Mouse (Mus musculus) spleen, adult 2 months (tissue): ENCODE results near the gene Cyp2j6. TPM values are rescaled to one million over a fixed set of nuclear protein-coding genes. Genes with fewer than 3 reads are reported as not detected.
"Not testable (repeated sequence)": the region's sequence is repeated elsewhere in the genome, so short reads cannot be mapped to it uniquely, and the experiment has no call there.

Experiments
- DNase-seq, 2 experiments: peaks; one replicate each; pipeline versions ENCODE4 v3.0.0 to v3.0.0-alpha.2; 2012 to 2021; ENCODE audit warnings: low spot score in 2 of 2, low read depth in 1 of 2
- H3K27ac ChIP-seq: fragments of 200-500 bp; 2 replicates; pipeline ENCODE4 v1.5.1; 2012; ENCODE audit warnings: low read length, inconsistent platforms; ENCODE audit not compliant: insufficient read depth
- H3K27me3 ChIP-seq: fragments of 200-500 bp; 2 replicates; pipeline ENCODE4 v1.6.1; 2012; ENCODE audit warnings: mild to moderate bottlenecking, moderate library complexity, low read length, inconsistent platforms; ENCODE audit not compliant: control insufficient read depth, insufficient read depth
- H3K36me3 ChIP-seq: fragments of 200-500 bp; 2 replicates; pipeline ENCODE4 v1.6.1; 2012; ENCODE audit warnings: mild to moderate bottlenecking, low read length, inconsistent platforms; ENCODE audit not compliant: control insufficient read depth, insufficient read depth
- H3K4me1 ChIP-seq: fragments of 200-500 bp; 2 replicates; pipeline ENCODE4 v1.6.1; 2011; ENCODE audit warnings: inconsistent platforms; ENCODE audit not compliant: control insufficient read depth, insufficient read depth, insufficient read length
- H3K4me3 ChIP-seq: fragments of 200-500 bp; 2 replicates; pipeline ENCODE4 v1.5.1; 2011; ENCODE audit warnings: mild to moderate bottlenecking, inconsistent platforms; ENCODE audit not compliant: insufficient read depth, insufficient read length; ENCODE audit errors: extremely low read depth
- CTCF ChIP-seq: fragments of 200-500 bp; IDR thresholded peaks from 2 replicates; pipeline ENCODE4 v1.5.1; 2011; ENCODE audit warnings: mild to moderate bottlenecking, inconsistent platforms; ENCODE audit not compliant: insufficient read depth, insufficient read length, insufficient replicate concordance; ENCODE audit errors: extremely low read depth
- POLR2A ChIP-seq: fragments of 200-500 bp; IDR thresholded peaks from 2 replicates; pipeline ENCODE4 v1.6.1; 2011; ENCODE audit warnings: low read depth, low read length, inconsistent platforms
- WGBS: fragments of 180-500 bp; shearing (Covaris S2); methylation state at CpG from one replicate; pipeline ENCODE4 v1.1.7; 2018; 5-methylcytosine and 5-hydroxymethylcytosine counted together
- polyA plus RNA-seq: library from polyadenylated mRNA; depleted of rRNA; stranded (reverse); fragments of >200 nt; gene quantifications from 2 replicates; pipeline ENCODE4 v1.2.3, GENCODE M21; 2012; rRNA removed

Cyp2j6 gene
- 0.36 and 0.42 TPM in 2 replicates for polyA plus RNA-seq

DNA sequence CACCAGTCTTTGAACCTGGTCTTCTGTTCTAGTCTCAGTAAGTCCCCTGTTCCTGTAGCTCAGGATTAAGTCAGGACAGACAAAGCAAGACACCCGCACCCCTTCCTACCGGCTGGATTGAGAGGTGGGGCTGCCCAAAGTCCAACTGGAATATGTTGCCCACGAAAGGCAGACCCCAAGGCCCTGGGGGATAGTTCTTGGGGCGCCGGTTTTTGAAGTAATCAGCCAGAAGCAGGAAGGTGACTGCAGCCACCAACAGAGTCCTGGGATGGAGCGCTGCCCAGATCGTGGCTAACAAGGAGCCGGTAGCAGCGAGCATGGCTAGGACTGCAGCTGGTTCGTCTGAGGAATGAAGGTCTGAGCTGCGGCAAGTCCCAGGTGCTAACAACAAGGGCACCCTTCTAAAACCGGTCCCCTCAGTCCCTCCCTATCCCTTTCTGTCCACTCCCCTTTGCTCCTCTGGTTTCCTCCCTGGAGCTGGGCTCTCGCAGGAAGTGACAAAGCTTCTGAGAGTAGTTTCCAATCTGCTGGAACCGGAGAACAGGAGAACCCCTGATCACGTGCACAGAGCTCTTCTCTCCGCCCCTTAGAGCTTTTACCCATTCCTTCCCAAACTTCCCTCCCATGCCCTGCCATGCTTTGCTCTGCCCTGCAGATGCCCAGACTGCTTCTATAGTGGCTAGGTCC lies at the start of gene Cyp2j6:
Cyp2j6 (minus strand) TSS at position 529 of the 687 bp plus-strand sequence.
- Histone ChIP-seq H3K4me3 (peak within 1 kb of the TSS; percentile 41), H3K36me3 (no peaks in the 10 kb centered on the region), H3K27ac (no peak within 1 kb of the TSS), H3K27me3 (no peaks in the 10 kb centered on the region), H3K4me1 (peaks cover 5% of the 10 kb centered on the region; the same call in 1 of the 2 replicates)
- WGBS = under 1% methylated on average over 16 of the region's 16 CpGs
- DNase-seq = no peak
- TF ChIP-seq CTCF (no peak), POLR2A (no peak)

DNA sequence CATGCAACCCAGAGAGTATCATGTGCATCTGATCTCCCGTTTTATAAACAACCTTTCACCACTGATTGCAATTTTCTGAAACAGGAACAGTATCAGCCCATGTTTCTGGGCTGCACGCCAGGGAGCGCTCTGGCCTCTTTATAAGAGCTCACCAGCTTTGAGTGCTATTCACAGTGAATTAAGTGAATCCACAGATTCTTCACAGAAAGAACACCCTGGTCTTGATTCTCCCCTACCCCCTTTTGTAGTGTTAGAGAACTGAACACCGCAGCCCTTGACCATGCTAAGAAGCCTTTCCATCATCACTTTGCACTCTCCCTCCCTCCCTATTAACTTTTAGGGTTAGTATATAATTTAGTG lies 38.3 kb upstream of the Cyp2j6 start:
- Histone ChIP-seq H3K36me3 (no peaks in the 10 kb centered on the region), H3K4me3 (0 out of 2 replicates have a peak overlapping the region, but pooled peaks have one; percentile 42), H3K27me3 (no peaks in the 10 kb centered on the region), H3K27ac (no peak overlapping the region), H3K4me1 (peaks cover 4% of the 10 kb centered on the region; the same call in 1 of the 2 replicates)
- 19% methylated on average over 4 of the region's 4 CpGs for WGBS
- no peak for DNase-seq
- TF ChIP-seq CTCF = no peak

DNA sequence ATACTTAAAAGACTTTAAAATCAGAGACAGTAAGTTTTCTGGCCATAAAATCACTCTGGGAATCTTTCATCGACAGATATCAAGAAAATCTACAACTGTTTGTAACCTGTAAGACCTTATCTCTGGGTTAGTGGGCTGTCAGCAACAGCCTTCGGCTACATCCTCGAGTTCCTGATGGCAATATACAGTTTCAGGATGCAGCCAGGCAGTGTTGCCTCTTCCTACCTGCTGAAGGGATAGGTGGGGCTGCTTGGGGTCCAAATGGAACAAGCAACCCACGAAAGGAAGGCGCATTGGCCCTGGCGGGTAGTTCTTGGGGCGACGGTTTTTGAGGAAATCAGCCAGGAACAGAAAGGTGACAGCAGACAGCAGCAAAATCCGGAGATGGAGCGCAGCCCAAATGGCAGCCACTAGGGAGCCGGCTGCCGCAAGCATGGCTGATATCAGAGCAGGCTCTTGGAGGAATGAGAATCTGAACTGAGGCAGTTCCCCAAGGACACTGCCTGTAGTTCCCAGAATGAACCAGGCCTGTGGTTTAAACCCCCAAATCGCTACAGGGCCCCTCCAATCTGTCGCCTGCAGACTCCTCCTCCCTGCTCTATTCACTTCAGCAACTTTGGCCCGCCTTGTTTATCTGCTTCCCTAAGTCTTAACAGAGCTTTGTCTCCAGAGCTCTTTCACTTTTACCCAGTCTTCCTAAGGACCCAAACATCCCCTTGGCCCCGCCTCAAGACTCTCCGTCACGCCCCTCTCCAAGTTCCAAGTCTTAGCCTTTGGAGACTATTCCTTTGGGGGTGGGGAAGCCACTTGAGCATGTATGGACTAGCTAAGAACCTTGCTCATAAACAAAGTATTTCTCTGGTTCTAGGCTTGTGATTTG lies 37.7 kb upstream of the Cyp2j6 start, which contains the start of gene Cyp2j9:
Cyp2j9 (minus strand) TSS at position 668 of the 880 bp plus-strand sequence.
- H3K4me3 ChIP-seq = peak within 1 kb of the TSS; percentile 42; the same call in 1 of the 2 replicates

DNA sequence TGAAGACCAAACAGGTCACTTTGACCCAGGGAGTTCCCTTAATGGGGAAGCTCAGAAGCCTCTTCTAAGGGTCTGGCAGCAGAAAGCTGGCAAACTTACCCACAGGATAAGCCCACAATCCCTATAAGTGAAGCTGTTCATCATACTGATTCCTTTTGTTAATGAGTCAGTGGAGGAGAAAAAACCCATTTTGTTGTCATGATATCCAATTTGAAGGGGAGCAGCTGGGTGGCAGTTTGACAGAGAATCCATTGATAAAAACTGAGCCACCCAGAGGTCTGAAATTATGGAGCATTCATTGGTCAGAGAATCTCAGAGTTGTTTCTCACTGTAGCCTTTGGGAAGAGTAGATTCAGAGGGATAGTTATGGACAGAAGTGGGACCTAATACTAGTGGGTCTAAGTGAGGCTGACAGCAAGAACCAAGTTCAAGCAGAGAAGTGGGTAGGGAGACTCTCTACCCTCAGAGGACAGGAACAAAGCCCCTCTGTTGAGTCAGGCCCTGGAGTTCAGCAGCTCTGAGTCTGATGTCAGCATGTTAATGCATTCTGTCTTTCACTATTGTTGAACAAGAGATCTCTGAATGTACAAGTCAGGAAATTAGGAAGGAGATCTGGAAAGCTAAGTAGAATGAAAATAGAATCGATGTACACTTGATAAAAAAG lies 28.1 kb upstream of the Cyp2j6 start:
- TF ChIP-seq CTCF = no peak
- TF ChIP-seq POLR2A = no peak
- Histone ChIP-seq H3K4me1 (no peaks in the 10 kb centered on the region), H3K36me3 (no peaks in the 10 kb centered on the region), H3K27me3 (no peaks in the 10 kb centered on the region), H3K4me3 (no peak overlapping the region), H3K27ac (no peak overlapping the region)
- no peak for DNase-seq
- 81% methylated on average over 1 of the region's 1 CpGs for WGBS

More for the DNA sequence above, 37.7 kb upstream of the Cyp2j6 start, which contains the start of gene Cyp2j9:
- H3K4me1 ChIP-seq = peaks cover 4% of the 10 kb centered on the region; the same call in 1 of the 2 replicates
- peak in 1 of 2 experiments; percentile 2 for DNase-seq
- 4% methylated on average over 18 of the region's 18 CpGs for WGBS
- no peaks in the 10 kb centered on the region for H3K27me3 ChIP-seq
- peak within 1 kb of the TSS; percentile 42 for H3K27ac ChIP-seq
- TF ChIP-seq CTCF = no peak
- TF ChIP-seq POLR2A = no peak
- H3K36me3 ChIP-seq = no peaks in the 10 kb centered on the region

DNA sequence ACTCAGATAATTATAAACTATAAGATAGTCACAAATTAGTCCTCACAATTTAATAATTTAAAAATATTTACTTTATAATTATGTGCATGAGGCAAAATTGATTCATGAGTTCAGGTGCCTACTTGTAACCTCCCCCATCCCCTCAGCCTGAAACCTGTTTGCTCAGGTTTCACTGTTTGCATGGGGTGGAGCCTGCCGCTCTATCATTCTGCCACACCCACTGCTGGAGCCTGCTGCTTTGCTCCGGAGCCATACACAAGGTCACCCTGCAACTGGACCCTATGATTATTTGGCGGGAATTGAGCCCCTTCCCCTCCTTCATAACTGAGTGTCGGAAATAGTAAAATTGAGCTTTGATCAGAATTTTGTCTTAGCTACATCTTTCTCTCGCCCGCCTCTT lies 26.9 kb upstream of the Cyp2j6 start:
- H3K4me3 ChIP-seq, H3K36me3 ChIP-seq, H3K27ac ChIP-seq, DNase-seq, H3K4me1 ChIP-seq, H3K27me3 ChIP-seq: not testable (repeated sequence)
- 95% methylated on average over 6 of the region's 6 CpGs for WGBS

DNA sequence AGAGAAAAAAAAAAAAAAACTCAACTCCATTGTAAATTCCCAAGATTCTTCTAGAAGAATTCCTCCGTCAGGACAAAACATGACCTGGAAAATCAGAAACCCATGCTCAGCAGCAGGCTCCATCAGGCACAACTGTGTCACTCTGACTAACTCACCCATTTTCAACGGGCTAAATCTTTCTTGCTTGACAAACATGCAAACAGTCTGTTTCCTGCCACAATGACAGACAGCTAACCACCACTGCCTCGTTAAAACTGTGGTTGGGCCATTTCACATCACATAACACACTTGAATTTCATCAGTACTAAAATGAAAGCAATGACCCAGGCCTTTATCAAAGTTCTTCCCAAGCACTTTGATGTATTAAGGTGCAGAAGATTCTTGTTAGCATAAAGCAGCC lies 16.0 kb upstream of the Cyp2j6 start:
- TF ChIP-seq CTCF = no peak
- TF ChIP-seq POLR2A = no peak
- no peaks in the 10 kb centered on the region for H3K27me3 ChIP-seq
- no peak overlapping the region for H3K27ac ChIP-seq
- no peak for DNase-seq
- no peaks in the 10 kb centered on the region for H3K36me3 ChIP-seq
- H3K4me1 ChIP-seq = no peaks in the 10 kb centered on the region
- 17% methylated on average over 3 of the region's 3 CpGs for WGBS
- no peak overlapping the region for H3K4me3 ChIP-seq
